Mouse (Mus musculus) erythroid progenitor cell, adult 5-6 weeks (primary cell): Measurements from ENCODE around the gene Loxl4. TPM values are rescaled to one million over a fixed set of nuclear protein-coding genes. Genes with fewer than 3 reads are reported as not detected.

ENCODE experiments used
- ATAC-seq: replicated peaks from 2 replicates; pipeline ENCODE4 v1.8.0; 2016; ENCODE audit warnings: moderate number of reproducible peaks, mild to moderate bottlenecking, moderate TSS enrichment, inconsistent platforms; ENCODE audit not compliant: poor library complexity, low FRiP score, severe bottlenecking
- total RNA-seq, 2 experiments: library from RNA; stranded (forward) in 1 of 2; stranded (reverse) in 1 of 2; fragments of 150-400 nt in 1 of 2; fragments of 186-747, 209-891 nt in 1 of 2; gene quantifications; 2 replicates each; pipeline versions ENCODE4 v1.2.3 to v1.2.4; 2015 to 2017; ENCODE audit warnings: low replicate concordance in 2 of 2

Gene Loxl4
- total RNA-seq, 2 experiments from 2014 or later: not detected

DNA sequence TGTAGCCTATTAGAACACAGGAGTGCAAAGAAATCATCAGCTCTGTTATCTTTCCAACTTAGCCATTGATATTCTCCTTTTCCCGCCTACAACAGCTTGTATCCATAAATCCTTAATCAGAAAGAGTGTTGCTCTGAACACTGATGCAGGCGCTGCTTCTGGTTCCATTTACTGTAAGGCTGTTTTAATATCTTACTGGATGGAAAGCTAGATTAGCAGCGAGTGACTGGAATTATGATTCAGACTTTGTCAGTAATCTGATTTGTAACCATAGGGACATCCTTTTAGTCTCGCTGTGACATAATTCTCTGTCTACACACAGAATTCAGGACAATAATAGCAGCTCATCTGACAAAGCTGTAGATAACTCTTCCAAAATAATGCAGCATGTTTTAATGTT, 41.3 kb downstream of the Loxl4 start:
- ATAC-seq: no peak

- ATAC-seq: no peak
Observed at GRCm38 (mm10) chr19:42569076-42569475, 43.5 kb downstream of the Loxl4 start.

DNA sequence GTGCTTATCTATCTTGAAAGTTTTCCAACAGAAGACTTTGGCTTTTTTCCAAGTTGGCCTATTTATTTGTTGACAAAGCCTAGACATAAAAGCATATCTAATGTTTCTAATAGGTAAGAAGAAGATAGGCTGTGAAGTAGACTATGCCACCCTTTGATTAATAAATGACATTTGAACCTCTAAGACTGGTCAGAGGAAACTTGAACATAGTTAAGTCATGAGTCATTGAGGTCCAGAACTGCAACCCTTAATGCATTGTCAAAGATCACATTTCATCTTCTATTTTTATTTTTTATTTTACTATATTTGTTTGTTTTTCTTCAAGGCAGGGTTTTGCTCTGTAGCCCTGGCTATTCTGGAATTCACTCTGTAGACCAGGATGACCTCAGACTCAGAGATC, 45.6 kb downstream of the Loxl4 start:
- no peak for ATAC-seq

GRCm38 (mm10) chr19:42566283-42567019, 46.2 kb downstream of the Loxl4 start:
- ATAC-seq: no peak

- ATAC-seq: no peak
Observed at GRCm38 (mm10) chr19:42563726-42564270, 48.8 kb downstream of the Loxl4 start.

DNA sequence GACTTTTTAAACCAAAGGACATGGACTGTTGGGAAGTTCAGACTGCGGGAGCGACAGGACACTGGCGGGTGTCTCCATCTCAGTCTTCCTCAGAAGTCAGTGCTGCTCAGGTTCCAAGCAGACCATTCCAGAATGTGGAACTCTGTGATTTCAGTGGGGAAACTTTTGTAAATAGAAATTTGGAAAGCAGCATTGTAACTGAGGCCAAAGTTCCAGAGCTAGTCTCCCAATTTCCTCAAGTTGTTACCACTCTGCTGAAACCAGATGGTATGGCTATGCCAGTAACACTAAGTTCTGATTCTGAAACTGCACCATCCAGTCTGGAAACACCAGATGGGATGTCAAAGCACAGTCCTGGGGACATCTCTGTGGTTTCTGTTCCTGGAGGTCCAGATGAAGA, 49.6 kb downstream of the Loxl4 start:
- no peak for ATAC-seq

DNA sequence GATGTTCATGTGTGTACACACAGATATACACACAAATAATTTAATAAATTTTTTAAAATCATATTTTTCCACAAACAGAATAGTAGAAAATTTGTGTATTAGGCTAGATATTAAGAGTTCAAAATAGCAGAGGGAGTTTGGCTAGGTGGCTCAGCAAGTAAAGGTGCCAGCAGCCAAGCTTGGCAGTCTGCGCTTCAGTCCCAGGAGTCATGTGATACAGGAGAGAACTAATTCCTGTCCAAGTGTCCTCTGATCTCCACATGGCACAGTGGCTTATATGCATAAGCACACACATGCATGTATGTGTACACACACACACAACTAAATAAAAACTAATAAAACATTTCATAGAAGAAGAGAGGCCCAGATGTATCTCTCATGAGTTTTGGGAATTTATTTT, 50.6 kb downstream of the Loxl4 start:
- no peak for ATAC-seq

DNA sequence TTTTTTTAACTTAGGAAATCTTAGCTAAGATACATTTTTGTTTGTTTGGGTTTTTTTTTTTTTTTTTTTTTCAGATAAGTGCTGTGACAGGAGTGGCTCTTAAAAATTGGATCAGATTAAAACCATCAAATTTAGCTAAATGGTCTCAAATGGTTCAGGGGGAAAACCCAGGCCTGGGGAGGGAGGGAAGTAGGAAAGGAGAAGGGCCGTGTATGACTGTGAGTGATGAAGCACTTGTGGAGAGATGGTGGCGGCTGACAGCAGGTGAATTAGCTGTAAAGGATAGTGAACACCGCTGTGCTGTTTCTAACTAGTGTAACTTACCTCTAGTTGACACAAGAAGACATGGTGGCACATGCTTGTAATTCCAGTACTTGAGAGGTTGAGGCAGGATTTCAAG, 53.9 kb downstream of the Loxl4 start:
- ATAC-seq: no peak

Other genes starting within 250 kb of the Loxl4 start
- not detected in 2 replicates for gene Crtac1, start 181.0 kb downstream of the Loxl4 start, total RNA-seq (2015; ENCODE audit: low replicate concordance)
- not detected in 2 replicates for gene Crtac1, start 181.0 kb downstream of the Loxl4 start, total RNA-seq (2017; ENCODE audit: low replicate concordance)
- 37.3 and 37.5 TPM in 2 replicates for gene R3hcc1l, start 94.1 kb downstream of the Loxl4 start, total RNA-seq (2015; ENCODE audit: low replicate concordance)
- 29.5 and 31.5 TPM in 2 replicates for gene R3hcc1l, start 94.1 kb downstream of the Loxl4 start, total RNA-seq (2017; ENCODE audit: low replicate concordance)
- 0.36 and 0.84 TPM in 2 replicates for gene Pyroxd2, start 140.0 kb upstream of the Loxl4 start, total RNA-seq (2015; ENCODE audit: low replicate concordance)
- gene Pyroxd2, start 140.0 kb upstream of the Loxl4 start, total RNA-seq (2017; ENCODE audit: low replicate concordance): not detected in 2 replicates
- 2.5 and 3.8 TPM in 2 replicates for gene Hps1, start 167.2 kb upstream of the Loxl4 start, total RNA-seq (2015; ENCODE audit: low replicate concordance)
- gene Hps1, start 167.2 kb upstream of the Loxl4 start, total RNA-seq (2017; ENCODE audit: low replicate concordance): 2.7 and 4.0 TPM in 2 replicates